Mouse (Mus musculus) small intestine, adult 2 months (tissue): ENCODE data around the gene Crygb.

Experiments used
- CTCF ChIP-seq: fragments of 200-500 bp; IDR thresholded peaks from 2 replicates; pipeline ENCODE4 v1.5.1; 2012; ENCODE audit warnings: low read depth, mild to moderate bottlenecking, control low read depth, inconsistent platforms, low read length, moderate library complexity, mixed read lengths; ENCODE audit not compliant: insufficient replicate concordance, insufficient read length; ENCODE audit errors: extremely low read depth
- POLR2A ChIP-seq: fragments of 200-500 bp; IDR thresholded peaks from 2 replicates; pipeline ENCODE4 v1.6.1; 2012; ENCODE audit warnings: low read depth, mild to moderate bottlenecking, control low read depth, inconsistent platforms, low read length, moderate library complexity

GRCm38 (mm10) chr1:65082188-65082587 lies at the start of gene Crygb:
- no peak for TF ChIP-seq CTCF
- TF ChIP-seq POLR2A = no peak
